Mouse (Mus musculus) C2C12 (cell line): Measurements from ENCODE around the gene Olfr191.

Experiments
- CTCF ChIP-seq: IDR thresholded peaks from one replicate; pipeline ENCODE4 v1.5.1; 2011; ENCODE audit not compliant: control insufficient read depth, insufficient read depth, insufficient read length
- USF1 ChIP-seq: IDR thresholded peaks from one replicate; pipeline ENCODE4 v1.6.1; 2011; ENCODE audit warnings: low read depth, mild to moderate bottlenecking, control low read depth, moderate library complexity

DNA sequence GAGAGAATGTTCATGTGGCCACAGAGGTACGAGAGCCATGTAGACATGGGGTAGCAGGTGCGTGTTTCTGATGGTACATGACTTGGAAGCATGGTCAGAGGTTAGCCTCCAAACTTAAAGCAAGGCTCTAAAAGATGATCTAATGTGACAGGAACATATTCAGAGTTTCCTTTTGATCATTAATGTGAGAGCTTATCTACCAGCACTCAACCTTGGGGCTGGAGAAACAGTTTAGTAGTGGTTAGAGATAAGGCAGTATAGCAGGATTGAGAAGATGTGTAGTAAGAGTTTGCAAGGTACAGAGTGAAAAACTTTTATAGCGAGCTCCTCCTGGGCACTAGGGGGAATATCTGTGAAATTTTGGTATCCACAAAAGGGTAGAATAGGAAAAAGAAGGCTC is 43.8 kb downstream of the Olfr191 start:
- TF ChIP-seq CTCF, result no peak
- TF ChIP-seq USF1, result no peak
